Comparison of ENCODE assay signal across 1 mouse cellular context in the genomic region with DNA sequence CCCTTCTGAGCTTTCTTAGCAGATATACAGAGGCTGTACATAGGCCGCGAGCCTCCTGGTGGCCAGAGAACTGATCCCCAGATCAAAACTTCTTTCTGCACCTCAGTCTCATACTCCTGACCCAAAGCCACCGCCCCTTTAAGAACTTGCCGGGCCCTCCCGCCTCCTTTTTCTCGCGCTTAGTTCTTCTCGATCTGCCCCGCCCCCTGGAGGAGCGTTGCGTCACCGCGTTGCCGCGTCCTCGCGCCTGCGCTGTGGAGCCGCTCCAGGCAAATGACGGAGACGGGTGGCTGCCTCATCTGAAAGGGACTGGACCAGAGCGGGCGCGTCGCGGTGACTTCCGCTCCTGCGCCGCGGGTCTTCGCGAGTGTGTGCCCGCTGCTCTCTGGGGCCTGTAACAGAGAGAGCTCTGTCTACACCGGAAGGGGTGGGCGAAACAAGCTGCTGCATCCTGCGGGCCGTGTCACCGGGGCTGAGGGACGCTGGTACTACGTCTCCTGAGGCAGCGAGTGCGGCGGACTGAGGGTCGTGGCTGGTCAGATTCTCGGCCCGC.
TF ChIP-seq lines count a peak whose summit lies in the region.

A gene (plus strand): TSS at position 248 of the 553 bp plus-strand sequence.

TF ChIP-seq in MEL, 35 proteins besides CTCF, POLR2A, EP300 and RAD21 (continued from another document):
- TF ChIP-seq MAX (IDR thresholded peaks at IDR 0.05; ENCODE audit: low read length) (peak; percentile 70; the same call in 1 of the 2 replicates), E2F4 (IDR thresholded peaks at IDR 0.05; ENCODE audit: borderline replicate concordance, low read depth, low read length) (no peak; the same call in 1 of the 2 replicates), JUND (IDR thresholded peaks at IDR 0.05; ENCODE audit: low read depth, low read length) (no peak), GATA1 (IDR thresholded peaks at IDR 0.05; ENCODE audit: low read depth, low read length) (no peak), ZC3H11A (IDR thresholded peaks at IDR 0.05; ENCODE audit: low read depth, low read length) (no peak), HCFC1 (IDR thresholded peaks at IDR 0.05; ENCODE audit: low read depth, low read length) (peak; percentile 95), USF1 (IDR thresholded peaks at IDR 0.05; ENCODE audit: low read depth, low read length) (0 out of 2 replicates have a peak, but pooled peaks have one; percentile 47), KAT2A (conservative IDR thresholded peaks at IDR 0.05; ENCODE audit: low read depth, low read length) (peak; percentile 80), ETS1 (IDR thresholded peaks at IDR 0.05; ENCODE audit: low read depth, low read length) (peak; percentile 72; the same call in 1 of the 2 replicates), GABPA (IDR thresholded peaks at IDR 0.05; ENCODE audit: low read depth, low read length) (no peak), POLR2AphosphoS5 (IDR thresholded peaks at IDR 0.05; ENCODE audit: borderline replicate concordance, low read depth, low read length) (0 out of 2 replicates have a peak, but pooled peaks have one; percentile 68), MAFK (IDR thresholded peaks at IDR 0.05; ENCODE audit: borderline replicate concordance, low read depth, low read length) (no peak)
